Mouse (Mus musculus) central nervous system, embryonic 18 days (tissue): ENCODE results near the gene Abcd1. TPM values are rescaled to one million over a fixed set of nuclear protein-coding genes. Genes with fewer than 3 reads are reported as not detected.

Experiments
- polyA plus RNA-seq: library from polyadenylated mRNA; depleted of rRNA; stranded (reverse); fragments of >200 nt; gene quantifications from 2 replicates; pipeline ENCODE4 v1.2.3, GENCODE M21; 2012; rRNA removed

Gene Abcd1
- polyA plus RNA-seq, result 16.0 and 17.5 TPM in 2 replicates

DNA sequence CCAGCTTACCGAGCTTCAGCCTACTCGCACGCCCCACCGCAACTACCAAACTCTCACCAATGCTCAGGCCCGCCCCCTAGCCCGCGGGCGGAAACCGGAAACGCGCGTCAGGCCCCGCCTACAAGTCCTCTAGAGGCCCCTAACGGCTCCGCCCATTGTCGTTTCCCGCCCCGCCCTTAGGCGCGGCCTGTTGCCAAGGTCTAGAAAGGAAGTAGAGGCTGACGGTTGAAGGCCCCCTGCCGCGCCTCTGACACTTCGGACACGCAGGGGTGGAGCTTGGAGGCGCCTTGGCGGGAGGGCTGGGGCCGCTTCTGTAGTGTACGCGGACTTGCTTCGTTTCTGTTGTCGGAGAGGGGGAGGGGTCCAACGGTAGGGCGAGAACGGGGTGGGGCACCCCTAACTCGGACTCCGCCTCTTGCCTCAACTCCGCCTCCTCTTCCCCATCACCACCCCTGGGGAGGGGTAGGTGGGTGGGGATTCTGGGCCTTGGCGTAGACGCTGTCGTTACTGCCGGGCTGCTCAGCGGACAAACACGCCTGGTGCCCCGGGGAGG is at the start of gene Abcd1, which contains the start of gene Bcap31:
Abcd1 (plus strand) TSS at position 489 of the 553 bp plus-strand sequence.
Bcap31 (minus strand) TSS at position 67 of the 553 bp plus-strand sequence.

DNA sequence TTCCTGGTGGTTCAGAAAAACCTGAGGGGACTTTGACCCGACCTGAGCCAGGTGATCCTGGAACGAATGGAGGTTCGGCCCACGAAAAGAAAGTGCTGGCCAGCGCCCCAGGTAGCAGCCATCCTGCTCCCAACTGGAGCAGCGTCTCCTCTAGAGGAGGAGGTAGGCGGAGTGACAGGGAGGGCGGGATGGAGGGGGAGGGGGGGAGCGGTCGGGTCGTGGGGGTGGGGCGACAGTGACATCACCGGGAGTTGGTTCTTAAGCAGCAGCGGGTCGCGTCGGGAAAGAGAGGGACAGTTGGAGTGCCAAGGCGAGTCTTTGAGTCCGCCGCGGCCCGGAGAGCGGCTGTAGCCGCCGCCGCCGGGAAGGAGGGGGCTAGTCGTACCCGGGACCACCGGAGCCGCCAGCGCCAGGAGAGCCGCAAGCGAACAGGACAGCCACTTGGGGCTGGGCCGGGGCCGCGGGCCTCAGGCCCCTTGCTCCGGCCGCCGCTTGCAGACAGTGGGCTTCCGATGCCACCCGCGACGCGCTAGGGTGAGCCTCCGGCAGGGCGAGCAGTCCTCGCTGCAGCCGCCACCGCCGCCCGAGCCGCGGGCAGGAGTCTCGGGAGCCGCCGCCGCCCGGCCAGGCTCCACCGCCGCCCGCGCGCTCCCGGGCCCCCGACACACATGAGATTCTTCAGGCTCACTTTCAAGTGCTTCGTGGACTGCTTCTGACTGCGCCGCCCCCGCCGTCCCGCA is 43.3 kb upstream of the Abcd1 start, which contains the start of gene Slc6a8:
Slc6a8 (plus strand) TSS at position 272 of the 740 bp plus-strand sequence.

DNA sequence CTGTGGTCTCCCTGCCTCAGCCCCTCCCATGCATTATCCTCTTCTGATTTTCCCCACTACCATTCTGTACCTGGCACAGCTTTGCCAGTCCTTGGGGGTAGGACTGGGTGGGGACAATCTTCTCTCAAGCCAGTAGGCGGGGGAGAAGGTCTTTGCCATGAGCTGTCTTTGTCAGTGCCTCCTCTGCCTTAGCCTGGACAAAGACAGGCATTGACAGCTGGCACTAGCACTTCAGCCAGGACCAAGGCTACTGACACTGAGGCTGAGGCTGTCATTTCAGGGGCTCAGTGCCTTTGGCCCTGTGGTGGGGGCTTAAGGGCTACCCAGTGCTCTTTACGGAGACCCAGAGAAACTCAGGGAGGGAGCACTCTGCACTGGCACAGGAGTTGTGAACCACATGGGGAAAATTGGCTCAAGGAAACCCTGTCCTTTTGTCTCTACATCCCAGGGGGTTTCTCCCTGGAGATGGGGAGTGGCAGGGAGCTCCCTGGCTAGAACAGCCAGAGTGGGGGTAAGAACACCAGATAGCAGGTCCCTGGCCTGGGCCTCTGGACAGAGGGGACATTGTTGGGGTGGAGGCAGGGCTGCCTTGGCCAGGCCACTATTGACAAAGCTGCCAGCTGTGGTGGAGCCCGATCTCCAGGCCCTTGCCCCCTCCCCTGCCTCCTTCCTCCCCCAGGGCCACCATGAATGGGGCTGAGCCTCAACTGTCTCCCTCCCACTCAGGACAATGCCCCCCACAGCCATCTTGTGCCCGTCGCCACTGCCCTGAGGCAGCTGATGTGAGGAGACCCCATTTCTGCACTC is 40.1 kb downstream of the Abcd1 start, which contains the start of gene Plxnb3:
Plxnb3 (plus strand) TSS at position 757 of the 807 bp plus-strand sequence.

GRCm38 (mm10) chrX:73774168-73774760 is 57.9 kb downstream of the Abcd1 start, which contains the start of gene Srpk3:
TSS of gene Srpk3 (plus strand) at chrX:73774405.

DNA sequence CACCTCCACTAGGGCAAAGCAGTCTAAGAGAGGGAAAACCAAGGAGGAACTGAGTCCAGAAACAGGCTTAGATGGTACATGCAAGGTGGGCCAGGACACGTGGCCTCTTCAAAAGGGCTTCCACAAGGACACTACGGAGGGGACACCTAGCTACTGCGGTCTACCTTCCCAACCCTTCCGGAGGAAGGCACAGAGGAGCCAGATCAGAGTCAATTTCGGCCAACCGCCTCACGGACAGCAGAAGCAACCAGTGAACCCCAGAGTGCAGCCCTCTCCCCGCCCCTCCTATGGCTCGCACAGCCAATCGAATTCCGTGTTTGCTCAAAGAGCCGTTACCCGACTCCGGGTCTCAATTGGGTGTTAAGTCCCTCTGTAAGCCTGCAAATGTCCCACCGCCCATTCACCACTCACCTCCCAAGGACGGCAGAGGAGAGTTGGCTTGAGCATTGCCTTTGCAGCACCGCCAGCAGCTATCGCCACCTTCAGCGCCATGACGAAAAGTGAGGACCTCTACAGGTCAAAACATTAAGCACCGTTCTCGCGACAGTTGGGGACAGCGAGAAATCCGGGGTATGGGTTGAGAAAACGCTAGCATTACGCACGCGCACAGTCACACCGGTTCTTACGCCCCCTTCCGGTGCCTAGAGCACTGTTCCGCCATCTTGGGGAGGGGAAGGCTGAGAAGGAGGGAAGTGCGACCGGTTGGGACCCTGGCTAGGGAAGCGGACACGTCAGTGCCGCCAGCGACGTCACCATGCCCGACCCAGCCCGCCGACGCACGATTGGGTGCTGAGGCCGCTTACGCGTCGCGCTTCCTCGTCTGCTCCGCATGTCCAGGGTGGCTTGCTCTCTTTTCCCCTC is 70.2 kb downstream of the Abcd1 start, which contains the start of the genes Idh3g and Ssr4:
Idh3g (minus strand) TSS at position 534 of the 861 bp plus-strand sequence.
Ssr4 (plus strand) TSS at position 665 of the 861 bp plus-strand sequence.

Other genes with a start within 250 kb of the Abcd1 start
- gene Bgn, start 233.0 kb upstream of the Abcd1 start, polyA plus RNA-seq, result 34.7 and 51.7 TPM in 2 replicates
- 16.9 and 17.8 TPM in 2 replicates for gene Atp2b3, start 213.5 kb upstream of the Abcd1 start, polyA plus RNA-seq
- 0.28 and 0.40 TPM in 2 replicates for gene Dusp9, start 77.2 kb upstream of the Abcd1 start, polyA plus RNA-seq
- gene Pnck, start 56.5 kb upstream of the Abcd1 start, polyA plus RNA-seq, result 226 and 244 TPM in 2 replicates
- 62.3 and 69.2 TPM in 2 replicates for gene Slc6a8, start 43.4 kb upstream of the Abcd1 start, polyA plus RNA-seq
- gene Bcap31, start 422 bp upstream of the Abcd1 start, polyA plus RNA-seq, result 53.9 and 62.7 TPM in 2 replicates
- 0.95 and 1.9 TPM in 2 replicates for gene Plxnb3, start 40.5 kb downstream of the Abcd1 start, polyA plus RNA-seq
- gene Srpk3, start 57.8 kb downstream of the Abcd1 start, polyA plus RNA-seq, result 0.61 and 4.7 TPM in 2 replicates
- gene Idh3g, start 70.3 kb downstream of the Abcd1 start, polyA plus RNA-seq, result 431 and 464 TPM in 2 replicates
- 161 and 178 TPM in 2 replicates for gene Ssr4, start 70.4 kb downstream of the Abcd1 start, polyA plus RNA-seq
- 133 and 139 TPM in 2 replicates for gene Pdzd4, start 108.4 kb downstream of the Abcd1 start, polyA plus RNA-seq
- gene Avpr2, start 175.5 kb downstream of the Abcd1 start, polyA plus RNA-seq, result not detected in 2 replicates
- gene L1cam, start 179.5 kb downstream of the Abcd1 start, polyA plus RNA-seq, result 241 and 245 TPM in 2 replicates
- 6.3 and 7.0 TPM in 2 replicates for gene Arhgap4, start 205.3 kb downstream of the Abcd1 start, polyA plus RNA-seq
- 84.7 and 88.1 TPM in 2 replicates for gene Naa10, start 205.3 kb downstream of the Abcd1 start, polyA plus RNA-seq
- gene Renbp, start 214.3 kb downstream of the Abcd1 start, polyA plus RNA-seq, result 7.3 and 9.4 TPM in 2 replicates
- 39.8 and 40.1 TPM in 2 replicates for gene Hcfc1, start 249.8 kb downstream of the Abcd1 start, polyA plus RNA-seq